Mouse (Mus musculus) thymus, adult 2 months (tissue): ENCODE data around the gene Ndnf. TPM values are rescaled to one million over a fixed set of nuclear protein-coding genes. Genes with fewer than 3 reads are reported as not detected.

Source experiments
- DNase-seq: peaks from one replicate; pipeline ENCODE4 v3.0.0; 2021
- H3K27ac ChIP-seq: fragments of 200-500 bp; 2 replicates; pipeline ENCODE4 v1.5.1; 2012; ENCODE audit warnings: low read length, control low read depth; ENCODE audit not compliant: control insufficient read depth, insufficient read depth
- H3K27me3 ChIP-seq: fragments of 200-500 bp; 2 replicates; pipeline ENCODE4 v1.6.1; 2012; ENCODE audit warnings: mild to moderate bottlenecking, low read length, moderate library complexity, mixed read lengths; ENCODE audit not compliant: control insufficient read depth, insufficient read depth
- H3K36me3 ChIP-seq: fragments of 200-500 bp; 2 replicates; pipeline ENCODE4 v1.6.1; 2012; ENCODE audit warnings: mild to moderate bottlenecking, low read length, moderate library complexity; ENCODE audit not compliant: control insufficient read depth, insufficient read depth
- H3K4me1 ChIP-seq: fragments of 200-500 bp; replicated peaks from 2 replicates; pipeline ENCODE4 v1.6.1; 2012; ENCODE audit warnings: low read length; ENCODE audit not compliant: control insufficient read depth, insufficient read depth
- H3K4me3 ChIP-seq: fragments of 200-500 bp; 2 replicates; pipeline ENCODE4 v1.5.1; 2012; ENCODE audit warnings: mild to moderate bottlenecking, low read length, control low read depth, moderate library complexity; ENCODE audit not compliant: control insufficient read depth, insufficient read depth
- CTCF ChIP-seq: fragments of 200-500 bp; IDR thresholded peaks from 2 replicates; pipeline ENCODE4 v1.5.1; 2012; ENCODE audit warnings: mild to moderate bottlenecking, control low read depth, low read length, moderate library complexity, borderline replicate concordance; ENCODE audit not compliant: control insufficient read depth, poor library complexity, insufficient read depth; ENCODE audit errors: extremely low read depth
- POLR2A ChIP-seq: fragments of 200-500 bp; IDR thresholded peaks from 2 replicates; pipeline ENCODE4 v1.6.1; 2012; ENCODE audit warnings: mild to moderate bottlenecking, low read length, control low read depth, moderate library complexity; ENCODE audit not compliant: control insufficient read depth, poor library complexity, insufficient read depth; ENCODE audit errors: extremely low read depth
- WGBS: fragments of 180-500 bp; shearing (Covaris S2); methylation state at CpG from one replicate; pipeline ENCODE4 v1.1.7; 2018; 5-methylcytosine and 5-hydroxymethylcytosine counted together
- polyA plus RNA-seq: library from polyadenylated mRNA; depleted of rRNA; stranded (reverse); fragments of >200 nt; gene quantifications from 2 replicates; pipeline ENCODE4 v1.2.3, GENCODE M21; 2012; rRNA removed

Gene Ndnf
- polyA plus RNA-seq, 1 experiment, result 0.97 TPM

- Histone ChIP-seq H3K36me3 (no peaks in the 10 kb centered on the region), H3K27ac (no peak overlapping the region), H3K27me3 (no peaks in the 10 kb centered on the region), H3K4me3 (no peak overlapping the region), H3K4me1 (no peaks in the 10 kb centered on the region)
- TF ChIP-seq POLR2A (no peak), CTCF (no peak)
- DNase-seq, result no peak
- 95% methylated on average over 1 of the region's 1 CpGs for WGBS
Observed at GRCm38 (mm10) chr6:65743144-65743870, 71.9 kb downstream of the Ndnf start.

DNA sequence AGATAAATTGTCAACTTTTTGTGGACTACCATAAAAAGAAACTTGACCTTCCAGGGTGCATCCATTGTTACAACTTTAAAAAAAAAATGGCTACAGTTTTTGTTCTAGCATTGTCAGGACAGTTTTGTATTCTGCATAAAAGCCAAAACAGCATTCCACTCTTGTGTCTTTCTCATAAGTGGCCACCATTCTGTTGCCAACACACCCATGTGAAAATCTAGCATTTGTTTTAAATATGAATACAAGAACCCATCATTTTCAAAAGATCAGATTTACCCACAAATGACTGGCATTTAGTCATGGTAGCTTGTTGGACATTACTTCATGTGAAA, 72.4 kb downstream of the Ndnf start:
- H3K36me3 ChIP-seq, result no peaks in the 10 kb centered on the region
- TF ChIP-seq CTCF (no peak), POLR2A (no peak)
- no peak overlapping the region for H3K4me3 ChIP-seq
- H3K27me3 ChIP-seq, result no peaks in the 10 kb centered on the region
- H3K4me1 ChIP-seq, result no peaks in the 10 kb centered on the region
- no peak overlapping the region for H3K27ac ChIP-seq
- DNase-seq, result no peak

DNA sequence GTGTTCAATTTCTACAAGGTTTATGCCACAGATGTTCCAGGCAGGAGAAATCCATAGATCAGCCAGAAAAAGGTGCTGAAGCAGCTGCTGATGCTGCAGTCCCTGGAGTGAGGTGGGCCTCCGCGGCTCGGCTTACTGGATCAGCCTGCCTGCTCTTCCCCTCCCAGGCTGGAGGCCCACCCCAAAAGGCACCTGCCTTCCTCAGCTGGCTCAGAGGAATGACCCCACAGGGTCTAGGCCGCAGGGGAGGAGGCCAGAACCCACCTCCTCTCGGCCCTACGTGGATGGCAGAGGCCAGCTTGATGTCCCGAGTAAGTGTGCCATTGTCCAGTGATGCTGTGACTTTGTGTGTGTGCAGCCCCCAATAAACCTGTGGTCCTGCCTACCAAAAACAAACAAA, 86.8 kb downstream of the Ndnf start:
- Histone ChIP-seq H3K36me3 (no peaks in the 10 kb centered on the region), H3K4me3 (no peak overlapping the region), H3K27me3 (no peaks in the 10 kb centered on the region), H3K27ac (no peak overlapping the region), H3K4me1 (no peaks in the 10 kb centered on the region)
- TF ChIP-seq CTCF (no peak), POLR2A (no peak)
- WGBS, result 96% methylated on average over 7 of the region's 7 CpGs
- DNase-seq, result no peak

DNA sequence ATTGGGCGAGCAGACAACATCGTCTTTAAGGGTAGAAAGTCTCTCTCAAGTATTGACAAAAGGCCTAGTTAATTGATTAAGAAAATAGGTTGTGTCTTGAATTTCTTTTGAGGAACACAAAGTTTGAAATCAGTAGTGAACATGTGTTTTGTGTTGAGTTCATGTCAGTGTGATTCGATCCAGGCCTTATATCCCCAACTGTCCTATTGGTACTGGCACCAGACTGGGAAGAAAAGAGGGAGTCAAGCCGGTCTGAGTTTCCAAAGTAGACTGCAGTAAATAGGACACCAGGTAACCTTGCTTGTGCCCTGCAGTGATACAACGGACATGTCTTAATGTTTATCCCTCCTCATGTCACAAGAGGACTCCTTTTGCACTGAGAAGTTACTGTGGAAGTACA, 87.8 kb downstream of the Ndnf start:
- Histone ChIP-seq H3K27ac (no peak overlapping the region), H3K36me3 (no peaks in the 10 kb centered on the region), H3K4me1 (no peaks in the 10 kb centered on the region), H3K4me3 (no peak overlapping the region), H3K27me3 (no peaks in the 10 kb centered on the region)
- TF ChIP-seq CTCF (no peak), POLR2A (no peak)
- WGBS, result 97% methylated on average over 5 of the region's 5 CpGs
- DNase-seq, result no peak

- WGBS, result 96% methylated on average over 3 of the region's 3 CpGs
- TF ChIP-seq POLR2A (no peak), CTCF (no peak)
- Histone ChIP-seq H3K36me3 (no peaks in the 10 kb centered on the region), H3K4me1 (no peaks in the 10 kb centered on the region), H3K27ac (no peak overlapping the region), H3K27me3 (no peaks in the 10 kb centered on the region), H3K4me3 (no peak overlapping the region)
- no peak for DNase-seq
Observed at GRCm38 (mm10) chr6:65760073-65760472, 88.7 kb downstream of the Ndnf start.

Other genes starting within 250 kb of the Ndnf start
- gene Tnip3, start 146.3 kb upstream of the Ndnf start, polyA plus RNA-seq, result 0.88 and 1.8 TPM in 2 replicates
- 0.85 and 0.97 TPM in 2 replicates for gene Prdm5, start 107.4 kb downstream of the Ndnf start, polyA plus RNA-seq